Comparison of ENCODE assay signal across 9 mouse cellular contexts in the genomic region with DNA sequence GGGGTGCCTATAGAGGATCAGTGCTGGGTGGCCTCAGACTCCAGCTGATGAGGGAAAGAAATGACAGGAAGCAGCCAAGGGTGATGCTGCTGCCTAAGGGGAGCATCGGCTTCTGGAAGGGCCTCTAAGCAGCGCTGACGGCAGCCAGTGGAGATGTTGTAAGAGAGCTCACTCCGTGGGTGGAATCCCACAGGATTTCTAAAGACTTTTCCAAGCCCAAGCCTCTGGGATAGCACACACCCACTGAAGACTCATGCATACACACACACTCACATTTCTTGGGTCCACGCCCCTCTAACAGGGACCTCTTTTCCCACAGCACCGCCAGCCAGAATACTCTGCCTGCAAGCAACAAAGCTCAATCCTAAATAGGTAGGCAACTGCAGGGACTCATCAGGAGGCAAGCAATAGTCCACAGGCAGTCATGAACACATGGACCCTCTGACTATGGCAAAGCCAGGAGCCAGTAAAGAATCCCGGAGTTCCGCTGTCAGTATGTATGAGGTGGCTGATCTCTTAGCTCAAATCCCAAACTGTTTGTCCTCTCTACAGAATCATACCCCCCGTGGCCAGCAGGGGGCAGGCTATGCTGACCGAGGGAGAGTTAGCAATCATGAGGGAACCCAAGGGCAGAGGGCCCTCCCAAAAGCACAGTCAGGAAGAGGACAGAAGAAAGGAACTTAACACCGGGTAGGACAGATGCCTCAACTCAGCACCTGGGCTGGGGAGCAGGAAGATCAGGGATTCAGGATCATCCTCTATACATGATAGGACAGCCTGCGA. TPM values are rescaled to one million over a fixed set of nuclear protein-coding genes. Genes with fewer than 3 reads are reported as not detected.
DNase-seq lines count a peak whose midpoint lies in the region; ATAC-seq and TF ChIP-seq lines count a peak whose summit lies in the region.
"Had no signal": no experiment of that assay in that cellular context is flagged by ENCODE, and none has a peak within 500 bp of the region (broad histone marks: within the 10 kb centered on the region; RNA-seq: fewer than 3 reads in every experiment).

No protein-coding gene starts in this region.

- no peaks in the 10 kb centered on the region for H3K36me3 ChIP-seq in neural tube, embryonic 11.5 days (ENCODE audit: control insufficient read depth, insufficient read depth, low read length)

- no peak overlapping the region for H3K4me2 ChIP-seq in neural tube, embryonic 11.5 days (ENCODE audit: low read depth)

- H3K4me3 ChIP-seq in bone marrow macrophage, adult 2 months (ENCODE audit: insufficient read depth, low read length), result no peak overlapping the region
- H3K4me3 ChIP-seq in neural tube, embryonic 11.5 days (ENCODE audit: low read depth, low read length), result no peak overlapping the region

- intact Hi-C loops in left cerebral cortex, postnatal 36 days (cut with DNase I), result no loop called here

- no peak overlapping the region for H3K9ac ChIP-seq in neural tube, embryonic 11.5 days (ENCODE audit: low read length)

- peak; percentile 36 to 54 for DNase-seq in left cerebral cortex, adult 18-20 months (ENCODE audit: low spot score in 2 of 2)
- DNase-seq in left cerebral cortex, postnatal 36 days (ENCODE audit: low spot score in 2 of 2), result no peak
- DNase-seq in MEL-GATA-1-ER (ENCODE audit: extremely low read depth, low read depth), result peak; percentile 37
- DNase-seq in gastrocnemius, postnatal 10 days, result peak; percentile 78
- DNase-seq in layer of hippocampus, postnatal 25 days (ENCODE audit: extremely low spot score in 1 of 2, low spot score in 1 of 2), result peak; percentile 39 to 70
- peak; percentile 82 for DNase-seq in neural tube, embryonic 11.5 days (ENCODE audit: low spot score)

- TF ChIP-seq CTCF in bone marrow macrophage, adult 2 months (IDR thresholded peaks at IDR 0.05; ENCODE audit: low read depth, low read length), result peak; percentile 97

- no peak for TF ChIP-seq POLR2A in bone marrow macrophage, adult 2 months (IDR thresholded peaks at IDR 0.05; ENCODE audit: borderline replicate concordance, low read depth, low read length)

- 57% methylated on average over 12 of the region's 12 CpGs for WGBS in neural tube, embryonic 11.5 days

- H3K27ac ChIP-seq in bone marrow macrophage, adult 2 months (ENCODE audit: insufficient read depth, low read depth, low read length), result no peak overlapping the region
- H3K27ac ChIP-seq in neural tube, embryonic 11.5 days (ENCODE audit: low read depth, low read length), result no peak overlapping the region

- H3K27me3 ChIP-seq in neural tube, embryonic 11.5 days (ENCODE audit: control insufficient read depth, insufficient read depth, low read length), result peaks cover 8% of the 10 kb centered on the region

- no peak for ATAC-seq in neural tube, embryonic 11.5 days (ENCODE audit: insufficient read depth, low FRiP score, low TSS enrichment)
- ATAC-seq in inflammation-experienced regulatory T-cells, adult 6 months, result no peak

- H3K4me1 ChIP-seq in bone marrow macrophage, adult 2 months (ENCODE audit: control insufficient read depth, insufficient read depth, low read length), result peaks cover 19% of the 10 kb centered on the region
- no peaks in the 10 kb centered on the region for H3K4me1 ChIP-seq in neural tube, embryonic 11.5 days (ENCODE audit: control insufficient read depth, insufficient read depth, low read length)

- no peaks in the 10 kb centered on the region for H3K9me3 ChIP-seq in neural tube, embryonic 11.5 days (ENCODE audit: control insufficient read depth, low read length)

RNA-seq across cellular contexts. Expression of gene Foxe1, which starts 13.1 kb away (rescaled TPM):
- not detected for total RNA-seq in left cerebral cortex, adult 18-20 months (2021)
- not detected for total RNA-seq in left cerebral cortex, postnatal 36 days (2021)
- polyA plus RNA-seq in bone marrow macrophage, adult 2 months (2012; ENCODE audit: insufficient read depth, insufficient read length, missing spikeins), result not detected in 2 replicates
- not detected for total RNA-seq in gastrocnemius, postnatal 10 days (2021)
- total RNA-seq in layer of hippocampus, postnatal 25 days (2021), result not detected
- polyA plus RNA-seq in neural tube, embryonic 11.5 days (2014; fragmentation: Nextera tagmentation; extraction: Ambion mirVana), result not detected in 2 replicates
- not detected for polyA plus RNA-seq in inflammation-experienced regulatory T-cells, adult 6 months (2017; shearing (Covaris generic))
- polyA plus RNA-seq: heart, embryonic 14.5 days had no signal

RNA-seq across cellular contexts. Expression of gene Trmo, which starts 32.7 kb away (rescaled TPM):
- total RNA-seq in left cerebral cortex, adult 18-20 months (2021), result 1 to 10 TPM; 3.7 to 4.3 TPM
- 1 to 10 TPM; 3.6 to 4.9 TPM for total RNA-seq in left cerebral cortex, postnatal 36 days (2021)
- 4.2 and 5.7 TPM in 2 replicates for polyA plus RNA-seq in bone marrow macrophage, adult 2 months (2012; ENCODE audit: insufficient read depth, insufficient read length, missing spikeins)
- 1 to 10 TPM; 3.5 to 4.0 TPM for total RNA-seq in gastrocnemius, postnatal 10 days (2021)
- total RNA-seq in layer of hippocampus, postnatal 25 days (2021), result 1 to 10 TPM; 3.9 to 5.5 TPM
- 10.5 TPM in 2 replicates for polyA plus RNA-seq in neural tube, embryonic 11.5 days (2014; fragmentation: Nextera tagmentation; extraction: Ambion mirVana)
- 10 to 100 TPM in 2 of 3 experiments, 1 to 10 TPM in 1; 8.1 to 18.0 (median 15.4) TPM for polyA plus RNA-seq in inflammation-experienced regulatory T-cells, adult 6 months (2017; shearing (Covaris generic))

RNA-seq across cellular contexts. Expression of gene Hemgn, which starts 56.8 kb away (rescaled TPM):
- total RNA-seq in left cerebral cortex, adult 18-20 months (2021), result not detected
- total RNA-seq in left cerebral cortex, postnatal 36 days (2021), result not detected
- not detected in 2 replicates for polyA plus RNA-seq in bone marrow macrophage, adult 2 months (2012; ENCODE audit: insufficient read depth, insufficient read length, missing spikeins)
- 1 to 10 TPM in 1 of 2 experiments, not detected in 1; 1.7 TPM for total RNA-seq in gastrocnemius, postnatal 10 days (2021)
- not detected for total RNA-seq in layer of hippocampus, postnatal 25 days (2021)
- polyA plus RNA-seq in neural tube, embryonic 11.5 days (2014; fragmentation: Nextera tagmentation; extraction: Ambion mirVana), result 15.8 and 15.9 TPM in 2 replicates
- under 1 TPM in 2 of 3 experiments, not detected in 1; 0.15 to 0.32 TPM for polyA plus RNA-seq in inflammation-experienced regulatory T-cells, adult 6 months (2017; shearing (Covaris generic))

Comparison
In these comparisons a context has a peak if more than half of its experiments do, and no peak if none do; other contexts are left out.
1. DNase-seq: peak in left cerebral cortex, adult 18-20 months (2 of 2), MEL-GATA-1-ER (single experiment), gastrocnemius, postnatal 10 days (single experiment), layer of hippocampus, postnatal 25 days (2 of 2) and neural tube, embryonic 11.5 days (single experiment); none in left cerebral cortex, postnatal 36 days (0 of 2).